11 mouse cellular contexts compared by ENCODE assay signal in the genomic region with DNA sequence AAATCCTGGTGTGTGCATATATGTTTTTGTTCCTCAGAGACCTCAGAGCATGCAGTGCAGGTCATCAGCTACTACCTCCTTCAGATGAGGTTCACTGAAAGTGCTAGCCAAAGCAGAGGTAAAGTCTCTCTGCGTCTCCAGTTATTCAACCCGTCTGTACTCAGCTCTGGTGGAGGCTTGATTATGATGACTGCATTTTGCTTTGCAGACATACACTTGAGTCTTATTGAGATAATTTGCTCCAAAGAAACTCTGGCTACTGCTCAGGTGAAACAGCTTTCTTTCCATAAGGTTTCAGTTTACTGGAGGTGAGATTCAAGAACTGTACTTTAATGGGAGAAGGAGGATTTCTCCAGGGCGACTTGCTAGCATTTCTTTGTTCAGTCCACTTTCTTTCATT.
"Had no signal": no experiment of that assay in that cellular context is flagged by ENCODE, and none has a peak within 500 bp of the region (broad histone marks: within the 10 kb centered on the region; RNA-seq: fewer than 3 reads in every experiment).

No protein-coding gene starts in this region.

- ATAC-seq: liver, embryonic 12.5 days; midbrain, embryonic 16.5 days had no signal

- H3K4me3 ChIP-seq: liver, embryonic 12.5 days; midbrain, embryonic 12.5 days; neural tube, embryonic 13.5 days; stomach, embryonic 15.5 days had no signal

- H3K9me3 ChIP-seq: liver, embryonic 12.5 days; midbrain, embryonic 12.5 days; neural tube, embryonic 13.5 days; stomach, embryonic 15.5 days had no signal

- H3K27me3 ChIP-seq: liver, embryonic 12.5 days; midbrain, embryonic 12.5 days; neural tube, embryonic 13.5 days; stomach, embryonic 15.5 days had no signal

- H3K27ac ChIP-seq: kidney, postnatal 0 days; liver, embryonic 12.5 days; midbrain, embryonic 12.5 days; neural tube, embryonic 13.5 days; stomach, embryonic 15.5 days had no signal

- H3K4me2 ChIP-seq: liver, embryonic 12.5 days; midbrain, embryonic 12.5 days; neural tube, embryonic 13.5 days; stomach, embryonic 15.5 days had no signal

- H3K9ac ChIP-seq: liver, embryonic 12.5 days; midbrain, embryonic 12.5 days; neural tube, embryonic 13.5 days; stomach, embryonic 15.5 days had no signal

- DNase-seq: retina, postnatal 1 day; right cerebral cortex, postnatal 4 days; spleen, adult 18-20 months; thymus, adult 2 months; thymus, postnatal 25 days had no signal

- H3K36me3 ChIP-seq: liver, embryonic 12.5 days; midbrain, embryonic 12.5 days; neural tube, embryonic 13.5 days; stomach, embryonic 15.5 days had no signal

- H3K4me1 ChIP-seq: liver, embryonic 12.5 days; stomach, embryonic 15.5 days had no signal
